Mouse (Mus musculus) heart, adult 8-10 months (tissue): ENCODE data around the gene Nubpl. TPM values are rescaled to one million over a fixed set of nuclear protein-coding genes. Genes with fewer than 3 reads are reported as not detected.

Experiments used
- DNase-seq: peaks from one replicate; pipeline ENCODE4 v3.0.0; 2022; ENCODE audit warnings: low spot score
- total RNA-seq, 4 experiments: library from RNA; stranded (reverse); gene quantifications; 2 replicates each; pipeline ENCODE4 v1.2.4; 2022

Gene Nubpl
- total RNA-seq, 4 experiments from 2014 or later = 10.2 to 13.0 (median 11.6) TPM

- no peak for DNase-seq
Observed at GRCm38 (mm10) chr12:52328488-52328887, 231.0 kb downstream of the Nubpl start.

- DNase-seq = no peak
Observed at GRCm38 (mm10) chr12:52335142-52335765, 237.7 kb downstream of the Nubpl start.

GRCm38 (mm10) chr12:52338136-52338753, 240.7 kb downstream of the Nubpl start:
- DNase-seq = no peak

- DNase-seq = no peak
Observed at GRCm38 (mm10) chr12:52346611-52347010, 249.1 kb downstream of the Nubpl start.

- DNase-seq = no peak
Observed at GRCm38 (mm10) chr12:52350276-52350675, 252.7 kb downstream of the Nubpl start.

- no peak for DNase-seq
Observed at GRCm38 (mm10) chr12:52359484-52359883, 261.9 kb downstream of the Nubpl start.

- no peak for DNase-seq
Observed at GRCm38 (mm10) chr12:52360136-52360535, 262.6 kb downstream of the Nubpl start.

- DNase-seq = no peak
Observed at GRCm38 (mm10) chr12:52361198-52361597, 263.7 kb downstream of the Nubpl start.

Other genes starting within 250 kb of the Nubpl start
- gene Heatr5a, start 126.4 kb upstream of the Nubpl start, total RNA-seq = 10 to 100 TPM; 19.0 to 22.5 (median 21.7) TPM
- gene Dtd2, start 91.2 kb upstream of the Nubpl start, total RNA-seq = 1 to 10 TPM; 4.1 to 8.3 (median 5.9) TPM
- not detected for gene Gpr33, start 69.7 kb upstream of the Nubpl start, total RNA-seq